Mouse (Mus musculus) CH12.LX (cell line): ENCODE measurements around the gene Il16. TPM values are rescaled to one million over a fixed set of nuclear protein-coding genes. Genes with fewer than 3 reads are reported as not detected.

Experiments
- DNase-seq: peaks from one replicate; pipeline ENCODE4 v3.0.0-alpha.2; 2013; ENCODE audit errors: extremely low read depth
- H3K27ac ChIP-seq: 2 replicates; pipeline ENCODE4 v1.5.1; 2012; ENCODE audit warnings: low read depth, mild to moderate bottlenecking, control low read depth, moderate library complexity; ENCODE audit not compliant: insufficient read depth
- H3K27me3 ChIP-seq: replicated peaks from 2 replicates; pipeline ENCODE3; 2012; ENCODE audit warnings: inconsistent platforms
- H3K36me3 ChIP-seq, 2 experiments: replicated peaks in 1 of 2; 2 replicates each; pipeline versions ENCODE3 to v1.6.1; 2012; ENCODE audit warnings: inconsistent platforms in 1 of 2, low read length in 1 of 2, mild to moderate bottlenecking in 1 of 2, mixed read lengths in 1 of 2, moderate library complexity in 1 of 2; ENCODE audit not compliant: control insufficient read depth in 1 of 2, insufficient read depth in 1 of 2
- H3K4me1 ChIP-seq, 2 experiments: 2 replicates each; pipeline ENCODE4 v1.6.1; 2012; ENCODE audit warnings: inconsistent platforms in 1 of 2, moderate library complexity in 1 of 2; ENCODE audit not compliant: insufficient read depth in 2 of 2, control insufficient read depth in 1 of 2
- H3K4me2 ChIP-seq: 2 replicates; pipeline ENCODE4 v1.6.1; 2012; ENCODE audit warnings: low read depth, mild to moderate bottlenecking, control low read depth; ENCODE audit not compliant: poor library complexity, insufficient read depth, severe bottlenecking
- H3K4me3 ChIP-seq, 3 experiments: fragments of 150-350 bp in 1 of 3; sonication (generic) in 1 of 3; replicated peaks in 1 of 3; 2 replicates each; pipeline versions ENCODE3 to v1.5.1; 2011 to 2012; ENCODE audit warnings: low read depth in 2 of 3, low read length in 2 of 3, mild to moderate bottlenecking in 2 of 3, moderate library complexity in 2 of 3, control low read depth in 1 of 3, improper control_type of control experiment in 1 of 3, inconsistent platforms in 1 of 3, mixed read lengths in 1 of 3; ENCODE audit not compliant: poor library complexity in 1 of 3
- H3K79me2 ChIP-seq: replicated peaks from 2 replicates; pipeline ENCODE4 v1.6.1; 2012; ENCODE audit warnings: mild to moderate bottlenecking, moderate library complexity; ENCODE audit not compliant: control insufficient read depth, poor library complexity, insufficient read depth, severe bottlenecking; ENCODE audit errors: extremely low read depth
- H3K9ac ChIP-seq: 2 replicates; pipeline ENCODE4 v1.6.1; 2012; ENCODE audit warnings: low read depth, mild to moderate bottlenecking, control low read depth, moderate library complexity; ENCODE audit not compliant: insufficient read depth
- H3K9me3 ChIP-seq: replicated peaks from 2 replicates; pipeline ENCODE3; 2012; ENCODE audit warnings: low read length, inconsistent platforms, mixed read lengths
- CTCF ChIP-seq, 2 experiments: IDR thresholded peaks in 1 of 2; conservative IDR thresholded peaks in 1 of 2; 2 replicates each; pipeline ENCODE4 v1.5.1; 2011 to 2012; ENCODE audit warnings: low read depth in 2 of 2, low read length in 2 of 2, improper control_type of control experiment in 1 of 2, inconsistent platforms in 1 of 2, mild to moderate bottlenecking in 1 of 2, moderate library complexity in 1 of 2
- E2F4 ChIP-seq: IDR thresholded peaks from 2 replicates; pipeline ENCODE4 v1.6.1; 2011; ENCODE audit warnings: low read depth, low read length, improper control_type of control experiment; ENCODE audit not compliant: insufficient replicate concordance
- ELF1 ChIP-seq: IDR thresholded peaks from 2 replicates; pipeline ENCODE4 v1.6.1; 2014; ENCODE audit warnings: low read depth, mild to moderate bottlenecking, inconsistent platforms, low read length, improper control_type of control experiment
- ETS1 ChIP-seq: conservative IDR thresholded peaks from 2 replicates; pipeline ENCODE4 v1.6.1; 2012; ENCODE audit warnings: low read depth, mild to moderate bottlenecking, inconsistent platforms, low read length, improper control_type of control experiment, moderate library complexity
- HCFC1 ChIP-seq: IDR thresholded peaks from 2 replicates; pipeline ENCODE4 v1.6.1; 2012; ENCODE audit warnings: low read depth, mild to moderate bottlenecking, inconsistent platforms, low read length, improper control_type of control experiment
- JUN ChIP-seq: IDR thresholded peaks from 2 replicates; pipeline ENCODE4 v1.6.1; 2011; ENCODE audit warnings: low read depth, mild to moderate bottlenecking, low read length, improper control_type of control experiment, moderate library complexity; ENCODE audit not compliant: insufficient read depth
- JUND ChIP-seq: conservative IDR thresholded peaks from 2 replicates; pipeline ENCODE4 v1.6.1; 2011; ENCODE audit warnings: low read depth, low read length, improper control_type of control experiment
- MAZ ChIP-seq: IDR thresholded peaks from 2 replicates; pipeline ENCODE4 v1.6.1; 2012; ENCODE audit warnings: low read depth, mild to moderate bottlenecking, inconsistent platforms, low read length, improper control_type of control experiment, moderate library complexity
- MXI1 ChIP-seq: IDR thresholded peaks from 2 replicates; pipeline ENCODE4 v1.6.1; 2011; ENCODE audit warnings: mild to moderate bottlenecking, low read depth, low read length, improper control_type of control experiment
- MYC ChIP-seq: IDR thresholded peaks from 2 replicates; pipeline ENCODE4 v1.6.1; 2011; ENCODE audit warnings: low read depth, mild to moderate bottlenecking, improper control_type of control experiment, low read length
- NRF1 ChIP-seq: IDR thresholded peaks from 2 replicates; pipeline ENCODE4 v1.6.1; 2014; ENCODE audit warnings: low read depth, mild to moderate bottlenecking, inconsistent platforms, low read length, improper control_type of control experiment, moderate library complexity
- PAX5 ChIP-seq: IDR thresholded peaks from 2 replicates; pipeline ENCODE4 v1.6.1; 2012; ENCODE audit warnings: low read length, inconsistent platforms, mixed read lengths
- POLR2A ChIP-seq: IDR thresholded peaks from 2 replicates; pipeline ENCODE4 v1.6.1; 2011; ENCODE audit warnings: low read depth, mild to moderate bottlenecking, improper control_type of control experiment, low read length
- RAD21 ChIP-seq: IDR thresholded peaks from 2 replicates; pipeline ENCODE4 v1.6.1; 2011; ENCODE audit warnings: low read depth, mild to moderate bottlenecking, low read length, improper control_type of control experiment, moderate library complexity
- RCOR1 ChIP-seq: conservative IDR thresholded peaks from 2 replicates; pipeline ENCODE4 v1.6.1; 2012; ENCODE audit warnings: low read depth, mild to moderate bottlenecking, inconsistent platforms, low read length, improper control_type of control experiment
- SIN3A ChIP-seq: IDR thresholded peaks from 2 replicates; pipeline ENCODE4 v1.6.1; 2012; ENCODE audit warnings: low read length, improper control_type of control experiment, inconsistent platforms
- TBP ChIP-seq: conservative IDR thresholded peaks from 2 replicates; pipeline ENCODE4 v1.6.1; 2011; ENCODE audit warnings: low read depth, low read length, improper control_type of control experiment
- USF1 ChIP-seq: IDR thresholded peaks from 2 replicates; pipeline ENCODE4 v1.6.1; 2014; ENCODE audit warnings: low read depth, mild to moderate bottlenecking, inconsistent platforms, low read length, improper control_type of control experiment
- ZC3H11A ChIP-seq: IDR thresholded peaks from 2 replicates; pipeline ENCODE4 v1.6.1; 2012; ENCODE audit warnings: low read depth, mild to moderate bottlenecking, inconsistent platforms, low read length, improper control_type of control experiment
- ZKSCAN1 ChIP-seq: IDR thresholded peaks from 2 replicates; pipeline ENCODE4 v1.6.1; 2012; ENCODE audit warnings: low read depth, inconsistent platforms, low read length, improper control_type of control experiment, borderline replicate concordance
- ZMIZ1 ChIP-seq: IDR thresholded peaks from 2 replicates; pipeline ENCODE4 v1.6.1; 2012; ENCODE audit warnings: low read depth, mild to moderate bottlenecking, inconsistent platforms, low read length, improper control_type of control experiment
- ZNF384 ChIP-seq: IDR thresholded peaks from 2 replicates; pipeline ENCODE4 v1.6.1; 2012; ENCODE audit warnings: low read depth, low read length, improper control_type of control experiment, inconsistent platforms
- dilution Hi-C: fragments of 300-500 bp; cut with MboI; formaldehyde crosslinking; loops from 2 replicates; pipeline ENCODE4 v1.14.3; 2020; ENCODE audit warnings: low sequenced_read_pairs; ENCODE audit not compliant: extremely low pct_unique_long_range_greater_than_20kb, extremely low pct_ligation_motif_present
- in situ Hi-C: fragments of 300-500 bp; cut with MboI; formaldehyde crosslinking; loops from 3 replicates; pipeline ENCODE4 v1.14.3; 2019; ENCODE audit warnings: low sequenced_read_pairs, low pct_ligation_motif_present, low pct_unique_long_range_greater_than_20kb, mixed read lengths
- polyA plus RNA-seq: library from polyadenylated mRNA; unstranded; fragments of >175 nt; gene quantifications from 2 replicates; pipeline ENCODE4 v1.2.1, GENCODE M21; 2012; ENCODE audit warnings: low read depth; ENCODE audit not compliant: insufficient read length
- total RNA-seq, 2 experiments: library from RNA; depleted of rRNA; stranded (reverse); fragments of 300-350 nt in 1 of 2; fragments of >200 nt in 1 of 2; gene quantifications; 2 replicates each; pipeline ENCODE4 v1.2.3; 2012 to 2014

Il16 gene
- total and polyA plus RNA-seq, 3 experiments: 39.8 to 62.1 (median 55.5) TPM

GRCm38 (mm10) chr7:83780026-83780425 is 34.5 kb upstream of the Il16 start:
- no peak overlapping the region for H3K9ac ChIP-seq
- no peaks in the 10 kb centered on the region for H3K79me2 ChIP-seq
- DNase-seq: no peak
- peaks cover 3% of the 10 kb centered on the region for H3K9me3 ChIP-seq
- H3K4me1 ChIP-seq: no peaks in the 10 kb centered on the region
- no peak overlapping the region for H3K4me3 ChIP-seq
- in situ Hi-C loops: no loop called here
- H3K27ac ChIP-seq: no peak overlapping the region
- dilution Hi-C loops: no loop called here
- H3K4me2 ChIP-seq: no peak overlapping the region
- no peaks in the 10 kb centered on the region for H3K36me3 ChIP-seq
- TF ChIP-seq ELF1 (no peak), HCFC1 (no peak), RAD21 (no peak), ZMIZ1 (no peak), POLR2A (no peak), ETS1 (no peak), MAZ (no peak), ZNF384 (no peak), E2F4 (no peak), MXI1 (no peak), TBP (no peak), JUN (no peak), RCOR1 (no peak), PAX5 (no peak), CTCF (conservative IDR thresholded peaks at IDR 0.05 in 1 of 2, IDR thresholded peaks at IDR 0.05 in 1 of 2; ENCODE audit: low read depth in 2 of 2, low read length in 2 of 2) (no peak), ZKSCAN1 (no peak), USF1 (no peak)
- H3K27me3 ChIP-seq: peaks cover 2% of the 10 kb centered on the region

- in situ Hi-C loops (no loop called here), dilution Hi-C loops (no loop called here)
- no peaks in the 10 kb centered on the region for H3K79me2 ChIP-seq
- TF ChIP-seq JUND (no peak), NRF1 (no peak), SIN3A (no peak), CTCF (conservative IDR thresholded peaks at IDR 0.05 in 1 of 2, IDR thresholded peaks at IDR 0.05 in 1 of 2; ENCODE audit: low read depth in 2 of 2, low read length in 2 of 2) (no peak), ZC3H11A (no peak), MYC (no peak), TBP (no peak), ETS1 (no peak), PAX5 (no peak), E2F4 (no peak), MAZ (no peak)
- H3K27ac ChIP-seq: no peak overlapping the region
- peaks cover 3% of the 10 kb centered on the region for H3K9me3 ChIP-seq
- H3K4me2 ChIP-seq: no peak overlapping the region
- no peak for DNase-seq
- H3K4me3 ChIP-seq: no peak overlapping the region
- peaks cover 2% of the 10 kb centered on the region for H3K27me3 ChIP-seq
- H3K36me3 ChIP-seq: no peaks in the 10 kb centered on the region
- H3K9ac ChIP-seq: no peak overlapping the region
- no peaks in the 10 kb centered on the region for H3K4me1 ChIP-seq
These were observed 33.5 kb upstream of the Il16 start for GRCm38 (mm10) chr7:83779028-83779427.
